Mouse (Mus musculus): ENCODE measurements around the gene Sugct. TPM values are rescaled to one million over a fixed set of nuclear protein-coding genes. Genes with fewer than 3 reads are reported as not detected.

Sugct gene
- polyA plus RNA-seq (2015; fragmentation: Nextera tagmentation; extraction: Ambion mirVana): 17.3 and 22.4 TPM in 2 replicates

GRCm38 (mm10) chr13:17694911-17695699 lies at the start of gene Sugct, which contains the start of gene Mplkip:
Gene Sugct (minus strand): TSS chr13:17695553.
Gene Mplkip (plus strand): TSS chr13:17695192.
- Histone ChIP-seq H3K4me2 (replicated peaks; ENCODE audit: low read depth) (peak within 1 kb of the TSS; percentile 79), H3K9ac (ENCODE audit: low read depth, low read length) (peak within 1 kb of the TSS; percentile 96), H3K27me3 (replicated peaks; ENCODE audit: control insufficient read depth, insufficient read depth, low read length) (no peaks in the 10 kb centered on the region), H3K4me3 (ENCODE audit: low read depth, low read length) (peak within 1 kb of the TSS; percentile 84), H3K27ac (ENCODE audit: low read depth, low read length) (peak within 1 kb of the TSS; percentile 94), H3K4me1 (replicated peaks; ENCODE audit: control insufficient read depth, insufficient read depth, low read length) (peaks cover 6% of the 10 kb centered on the region), H3K36me3 (ENCODE audit: control insufficient read depth, insufficient read depth) (no peaks in the 10 kb centered on the region), H3K9me3 (ENCODE audit: control insufficient read depth) (no peaks in the 10 kb centered on the region)
- under 1% methylated on average over 53 of the region's 66 CpGs for WGBS
- TF ChIP-seq CTCF (IDR thresholded peaks at IDR 0.05; ENCODE audit: low read depth): no peak
- peak; percentile 98 for ATAC-seq

- Histone ChIP-seq H3K27me3 (replicated peaks; ENCODE audit: control insufficient read depth, insufficient read depth, low read length) (no peaks in the 10 kb centered on the region), H3K27ac (ENCODE audit: low read depth, low read length) (no peak overlapping the region), H3K9ac (ENCODE audit: low read depth, low read length) (no peak overlapping the region), H3K36me3 (ENCODE audit: control insufficient read depth, insufficient read depth) (peaks cover 12% of the 10 kb centered on the region), H3K4me3 (ENCODE audit: low read depth, low read length) (no peak overlapping the region), H3K4me1 (replicated peaks; ENCODE audit: control insufficient read depth, insufficient read depth, low read length) (no peaks in the 10 kb centered on the region), H3K9me3 (ENCODE audit: control insufficient read depth) (no peaks in the 10 kb centered on the region), H3K4me2 (replicated peaks; ENCODE audit: low read depth) (no peak overlapping the region)
- ATAC-seq: no peak
- TF ChIP-seq CTCF (IDR thresholded peaks at IDR 0.05; ENCODE audit: low read depth): no peak
- 89% methylated on average over 3 of the region's 3 CpGs for WGBS
These were observed 33.4 kb upstream of the Sugct start for GRCm38 (mm10) chr13:17728798-17729197.

GRCm38 (mm10) chr13:17727922-17728321 lies 32.6 kb upstream of the Sugct start:
- no peak for TF ChIP-seq CTCF (IDR thresholded peaks at IDR 0.05; ENCODE audit: low read depth)
- no peak for ATAC-seq

GRCm38 (mm10) chr13:17717357-17717756 lies 22.0 kb upstream of the Sugct start:
- H3K9ac ChIP-seq (ENCODE audit: low read depth, low read length): no peak overlapping the region
- H3K27me3 ChIP-seq (replicated peaks; ENCODE audit: control insufficient read depth, insufficient read depth, low read length): no peaks in the 10 kb centered on the region
- no peaks in the 10 kb centered on the region for H3K4me1 ChIP-seq (replicated peaks; ENCODE audit: control insufficient read depth, insufficient read depth, low read length)
- H3K27ac ChIP-seq (ENCODE audit: low read depth, low read length): no peak overlapping the region
- H3K36me3 ChIP-seq (ENCODE audit: control insufficient read depth, insufficient read depth): peaks cover 33% of the 10 kb centered on the region
- H3K9me3 ChIP-seq (ENCODE audit: control insufficient read depth): no peaks in the 10 kb centered on the region
- H3K4me3 ChIP-seq (ENCODE audit: low read depth, low read length): no peak overlapping the region
- no peak for ATAC-seq
- no peak overlapping the region for H3K4me2 ChIP-seq (replicated peaks; ENCODE audit: low read depth)
- no peak for TF ChIP-seq CTCF (IDR thresholded peaks at IDR 0.05; ENCODE audit: low read depth)
- WGBS: 71% methylated on average over 1 of the region's 1 CpGs

More at GRCm38 (mm10) chr13:17727922-17728321, 32.6 kb upstream of the Sugct start:
- no peak overlapping the region for H3K9ac ChIP-seq (ENCODE audit: low read depth, low read length)
- no peaks in the 10 kb centered on the region for H3K4me1 ChIP-seq (replicated peaks; ENCODE audit: control insufficient read depth, insufficient read depth, low read length)
- peaks cover 12% of the 10 kb centered on the region for H3K36me3 ChIP-seq (ENCODE audit: control insufficient read depth, insufficient read depth)
- no peaks in the 10 kb centered on the region for H3K27me3 ChIP-seq (replicated peaks; ENCODE audit: control insufficient read depth, insufficient read depth, low read length)
- no peak overlapping the region for H3K4me2 ChIP-seq (replicated peaks; ENCODE audit: low read depth)
- H3K4me3 ChIP-seq (ENCODE audit: low read depth, low read length): no peak overlapping the region
- WGBS: 86% methylated on average over 4 of the region's 4 CpGs
- H3K27ac ChIP-seq (ENCODE audit: low read depth, low read length): no peak overlapping the region
- no peaks in the 10 kb centered on the region for H3K9me3 ChIP-seq (ENCODE audit: control insufficient read depth)

GRCm38 (mm10) chr13:17708784-17709311 lies 13.5 kb upstream of the Sugct start:
- ATAC-seq: no peak
- no peak overlapping the region for H3K4me3 ChIP-seq (ENCODE audit: low read depth, low read length)
- no peak overlapping the region for H3K27ac ChIP-seq (ENCODE audit: low read depth, low read length)
- H3K9me3 ChIP-seq (ENCODE audit: control insufficient read depth): no peaks in the 10 kb centered on the region
- WGBS: 77% methylated on average over 5 of the region's 5 CpGs
- TF ChIP-seq CTCF (IDR thresholded peaks at IDR 0.05; ENCODE audit: low read depth): no peak
- H3K4me2 ChIP-seq (replicated peaks; ENCODE audit: low read depth): no peak overlapping the region
- no peaks in the 10 kb centered on the region for H3K4me1 ChIP-seq (replicated peaks; ENCODE audit: control insufficient read depth, insufficient read depth, low read length)
- H3K9ac ChIP-seq (ENCODE audit: low read depth, low read length): no peak overlapping the region
- no peaks in the 10 kb centered on the region for H3K27me3 ChIP-seq (replicated peaks; ENCODE audit: control insufficient read depth, insufficient read depth, low read length)
- no peaks in the 10 kb centered on the region for H3K36me3 ChIP-seq (ENCODE audit: control insufficient read depth, insufficient read depth)

- 65% methylated on average over 6 of the region's 6 CpGs for WGBS
- H3K27me3 ChIP-seq (replicated peaks; ENCODE audit: control insufficient read depth, insufficient read depth, low read length): no peaks in the 10 kb centered on the region
- H3K9ac ChIP-seq (ENCODE audit: low read depth, low read length): no peak overlapping the region
- H3K36me3 ChIP-seq (ENCODE audit: control insufficient read depth, insufficient read depth): no peaks in the 10 kb centered on the region
- no peak overlapping the region for H3K4me2 ChIP-seq (replicated peaks; ENCODE audit: low read depth)
- no peaks in the 10 kb centered on the region for H3K4me1 ChIP-seq (replicated peaks; ENCODE audit: control insufficient read depth, insufficient read depth, low read length)
- H3K4me3 ChIP-seq (ENCODE audit: low read depth, low read length): no peak overlapping the region
- H3K9me3 ChIP-seq (ENCODE audit: control insufficient read depth): no peaks in the 10 kb centered on the region
- ATAC-seq: no peak
- TF ChIP-seq CTCF (IDR thresholded peaks at IDR 0.05; ENCODE audit: low read depth): no peak
- H3K27ac ChIP-seq (ENCODE audit: low read depth, low read length): no peak overlapping the region
These were observed 10.0 kb upstream of the Sugct start for GRCm38 (mm10) chr13:17705188-17705826.
